Mouse (Mus musculus) neural tube, embryonic 14.5 days (tissue): ENCODE data around the gene Ptger3. TPM values are rescaled to one million over a fixed set of nuclear protein-coding genes. Genes with fewer than 3 reads are reported as not detected.
A peak's percentile ranks its signal among the peaks of the same experiment; 100 is the strongest.

ENCODE experiments used
- ATAC-seq: fragments of 200-750 bp; cut with Nextera tagmentation; 2 replicates; pipeline ENCODE4 v1.8.0; 2017; ENCODE audit warnings: low read depth, mild to moderate bottlenecking, moderate TSS enrichment, moderate library complexity
- H3K27ac ChIP-seq: fragments of 300-500 bp; sonication (generic); 2 replicates; pipeline ENCODE4 v1.5.1; 2014; ENCODE audit warnings: low read depth, mild to moderate bottlenecking, control low read depth, low read length, moderate library complexity, mixed read lengths
- H3K27me3 ChIP-seq: fragments of 300-500 bp; sonication (generic); 2 replicates; pipeline ENCODE4 v1.6.1; 2014; ENCODE audit warnings: low read length; ENCODE audit not compliant: control insufficient read depth, insufficient read depth
- H3K36me3 ChIP-seq: fragments of 300-500 bp; sonication (generic); 2 replicates; pipeline ENCODE4 v1.6.1; 2014; ENCODE audit warnings: low read length, mixed read lengths; ENCODE audit not compliant: control insufficient read depth, insufficient read depth
- H3K4me1 ChIP-seq: fragments of 300-500 bp; sonication (generic); 2 replicates; pipeline ENCODE4 v1.6.1; 2014; ENCODE audit warnings: low read length; ENCODE audit not compliant: control insufficient read depth, insufficient read depth
- H3K4me2 ChIP-seq: fragments of 300-500 bp; sonication (generic); 2 replicates; pipeline ENCODE4 v1.6.1; 2014; ENCODE audit warnings: mild to moderate bottlenecking, low read depth, low read length, control low read depth
- H3K4me3 ChIP-seq: fragments of 300-500 bp; sonication (generic); 2 replicates; pipeline ENCODE4 v1.5.1; 2014; ENCODE audit warnings: low read depth, low read length, control low read depth, mixed read lengths
- H3K9ac ChIP-seq: fragments of 300-500 bp; sonication (generic); replicated peaks from 2 replicates; pipeline ENCODE4 v1.6.1; 2014; ENCODE audit warnings: low read depth, mild to moderate bottlenecking, control low read depth, low read length, mixed read lengths
- H3K9me3 ChIP-seq: fragments of 300-500 bp; sonication (generic); 2 replicates; pipeline ENCODE4 v1.6.1; 2016; ENCODE audit warnings: low read length; ENCODE audit not compliant: control insufficient read depth
- WGBS: fragments of 180-500 bp; shearing (Covaris S2); extraction: QIAGEN DNeasy Blood & Tissue Kit; methylation state at CpG from one replicate; pipeline ENCODE4 v1.1.7; 2014; 5-methylcytosine and 5-hydroxymethylcytosine counted together
- polyA plus RNA-seq: library from polyadenylated mRNA; unstranded; fragments of >200 nt; fragmentation: Nextera tagmentation; extraction: Ambion mirVana; gene quantifications from 2 replicates; pipeline ENCODE4 v1.2.1, GENCODE M21; 2014

Gene Ptger3
- 6.2 and 8.6 TPM in 2 replicates for polyA plus RNA-seq

DNA sequence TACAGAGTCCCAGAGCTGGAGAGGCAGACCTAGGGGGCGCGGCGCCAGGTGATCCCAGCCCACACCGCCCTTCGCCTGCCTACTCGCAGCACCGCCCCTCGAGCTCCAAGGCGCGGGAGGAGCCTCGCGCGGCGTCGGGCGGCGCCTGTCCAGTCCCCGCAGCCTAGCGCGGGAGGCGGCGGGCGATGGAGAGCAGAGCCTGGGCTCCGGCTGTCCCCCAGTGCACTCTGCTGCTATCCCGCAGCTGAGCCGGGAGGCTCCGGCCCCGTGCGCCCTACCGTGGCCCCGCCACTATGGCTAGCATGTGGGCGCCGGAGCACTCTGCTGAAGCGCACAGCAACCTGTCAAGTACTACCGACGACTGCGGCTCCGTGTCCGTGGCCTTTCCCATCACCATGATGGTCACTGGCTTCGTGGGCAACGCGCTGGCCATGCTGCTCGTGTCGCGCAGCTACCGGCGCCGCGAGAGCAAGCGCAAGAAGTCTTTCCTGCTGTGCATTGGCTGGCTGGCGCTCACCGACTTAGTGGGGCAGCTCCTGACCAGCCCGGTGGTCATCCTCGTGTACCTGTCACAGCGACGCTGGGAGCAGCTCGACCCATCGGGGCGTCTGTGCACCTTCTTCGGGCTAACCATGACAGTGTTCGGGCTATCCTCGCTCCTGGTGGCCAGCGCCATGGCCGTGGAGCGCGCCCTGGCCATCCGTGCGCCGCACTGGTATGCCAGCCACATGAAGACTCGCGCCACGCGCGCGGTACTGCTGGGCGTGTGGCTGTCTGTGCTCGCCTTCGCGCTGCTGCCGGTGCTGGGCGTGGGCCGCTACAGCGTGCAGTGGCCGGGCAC lies at the start of gene Ptger3:
TSS of gene Ptger3 (plus strand) at position 168 of the 841 bp plus-strand sequence.
- Histone ChIP-seq H3K27me3 (peaks cover 17% of the 10 kb centered on the region), H3K27ac (no peak within 1 kb of the TSS), H3K4me3 (peak within 1 kb of the TSS; percentile 44), H3K4me1 (0 out of 2 replicates have a peak, but pooled peaks cover 6% of the 10 kb centered on the region), H3K9ac (peak within 1 kb of the TSS; percentile 32), H3K36me3 (no peaks in the 10 kb centered on the region), H3K4me2 (peak within 1 kb of the TSS; percentile 88), H3K9me3 (no peaks in the 10 kb centered on the region)
- WGBS = 2% methylated on average over 83 of the region's 84 CpGs
- ATAC-seq = peak; percentile 75

DNA sequence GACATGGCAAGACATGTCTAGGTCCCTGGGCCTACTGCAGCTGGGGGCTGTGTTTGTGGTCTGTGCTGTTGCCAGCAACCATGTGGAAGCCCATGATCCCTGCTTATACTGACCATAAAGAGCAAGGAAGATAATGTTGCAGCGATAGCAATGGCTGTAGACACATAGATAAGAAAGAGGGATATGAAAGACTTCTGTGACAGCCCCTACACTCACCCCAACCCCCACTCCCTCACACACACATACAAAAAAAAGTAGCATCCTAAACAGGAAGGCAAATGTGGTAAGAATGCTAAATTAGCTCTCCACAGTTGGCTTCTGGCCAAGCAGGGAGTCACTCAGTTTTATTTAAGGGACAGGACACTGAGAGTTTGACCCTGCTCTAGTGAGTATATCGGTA lies 48.7 kb upstream of the Ptger3 start:
- H3K4me2 ChIP-seq = no peak overlapping the region
- no peaks in the 10 kb centered on the region for H3K9me3 ChIP-seq
- no peaks in the 10 kb centered on the region for H3K4me1 ChIP-seq
- H3K27ac ChIP-seq = no peak overlapping the region
- no peak overlapping the region for H3K4me3 ChIP-seq
- H3K9ac ChIP-seq = no peak overlapping the region
- H3K36me3 ChIP-seq = no peaks in the 10 kb centered on the region
- no peak for ATAC-seq
- 58% methylated on average over 2 of the region's 2 CpGs for WGBS
- H3K27me3 ChIP-seq = no peaks in the 10 kb centered on the region

DNA sequence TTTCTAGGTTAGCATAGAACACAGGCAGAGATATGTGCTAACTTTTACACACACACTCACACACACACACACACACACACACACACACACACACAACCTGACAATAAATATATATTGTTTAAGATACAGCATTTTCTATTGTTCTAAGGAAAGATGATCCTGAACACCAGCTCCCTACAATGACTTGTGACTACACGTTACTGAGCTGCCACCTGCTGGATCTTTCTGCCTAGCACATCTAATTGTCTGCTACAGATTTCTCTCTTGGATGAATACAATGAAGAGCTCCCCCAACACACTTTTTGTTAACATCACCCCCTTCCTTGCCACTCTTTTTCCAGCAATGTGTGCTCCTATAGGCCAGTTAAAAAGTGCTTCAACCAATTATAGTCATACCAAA lies 46.3 kb upstream of the Ptger3 start:
- no peaks in the 10 kb centered on the region for H3K9me3 ChIP-seq
- H3K4me2 ChIP-seq = no peak overlapping the region
- H3K27me3 ChIP-seq = no peaks in the 10 kb centered on the region; the same call in 1 of the 2 replicates
- no peak overlapping the region for H3K9ac ChIP-seq
- 4% methylated on average over 1 of the region's 1 CpGs for WGBS
- H3K4me1 ChIP-seq = no peaks in the 10 kb centered on the region
- peak; percentile 88 for ATAC-seq
- H3K4me3 ChIP-seq = no peak overlapping the region
- no peaks in the 10 kb centered on the region for H3K36me3 ChIP-seq
- H3K27ac ChIP-seq = no peak overlapping the region

DNA sequence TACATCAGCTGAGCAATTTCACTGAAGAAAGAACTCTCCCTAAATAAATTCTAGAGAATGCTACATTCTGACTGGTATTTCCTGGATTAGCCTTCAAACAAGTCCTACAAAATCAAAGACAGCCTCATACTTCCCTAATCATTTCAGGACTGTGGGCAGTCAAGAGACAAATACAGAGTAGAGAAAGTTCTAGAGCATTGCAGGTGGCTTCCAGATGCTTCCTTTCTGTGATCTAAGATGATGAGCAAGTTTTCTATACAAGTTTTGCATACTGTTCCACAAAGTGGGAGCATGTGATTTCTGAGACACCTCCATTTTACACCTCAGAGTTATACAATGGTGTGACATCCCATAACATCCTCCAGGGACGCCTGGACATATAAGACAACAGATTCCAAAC lies 42.9 kb upstream of the Ptger3 start:
- Histone ChIP-seq H3K27ac (no peak overlapping the region), H3K9me3 (no peaks in the 10 kb centered on the region), H3K27me3 (no peaks in the 10 kb centered on the region; the same call in 1 of the 2 replicates), H3K9ac (no peak overlapping the region), H3K4me3 (no peak overlapping the region), H3K4me2 (no peak overlapping the region), H3K4me1 (no peaks in the 10 kb centered on the region), H3K36me3 (no peaks in the 10 kb centered on the region)
- 46% methylated on average over 1 of the region's 1 CpGs for WGBS
- ATAC-seq = no peak

DNA sequence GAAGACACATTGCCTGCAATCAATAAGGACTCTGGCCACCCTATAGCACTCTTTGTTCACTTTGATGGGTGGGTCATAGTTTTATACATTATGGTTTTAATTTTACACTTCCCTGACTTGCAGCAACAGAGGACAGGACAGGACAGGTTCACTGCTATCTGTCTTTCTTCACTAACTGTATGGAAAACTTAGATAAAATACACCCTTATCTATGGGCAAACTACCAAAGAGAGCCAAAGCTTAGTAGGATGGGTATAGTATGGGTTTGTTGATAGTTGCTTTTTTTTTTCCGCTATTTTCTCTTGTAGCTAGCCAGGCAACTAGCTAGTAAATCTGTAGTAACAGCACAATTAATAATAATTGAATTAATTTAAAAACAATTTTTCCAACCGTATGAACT lies 35.1 kb upstream of the Ptger3 start:
- peaks cover 24% of the 10 kb centered on the region for H3K27me3 ChIP-seq
- no peaks in the 10 kb centered on the region for H3K9me3 ChIP-seq
- no peak overlapping the region for H3K4me3 ChIP-seq
- H3K9ac ChIP-seq = no peak overlapping the region
- no peak overlapping the region for H3K27ac ChIP-seq
- no peak for ATAC-seq
- H3K4me1 ChIP-seq = peaks cover 10% of the 10 kb centered on the region; the same call in 1 of the 2 replicates
- H3K4me2 ChIP-seq = no peak overlapping the region
- 84% methylated on average over 2 of the region's 2 CpGs for WGBS
- no peaks in the 10 kb centered on the region for H3K36me3 ChIP-seq

DNA sequence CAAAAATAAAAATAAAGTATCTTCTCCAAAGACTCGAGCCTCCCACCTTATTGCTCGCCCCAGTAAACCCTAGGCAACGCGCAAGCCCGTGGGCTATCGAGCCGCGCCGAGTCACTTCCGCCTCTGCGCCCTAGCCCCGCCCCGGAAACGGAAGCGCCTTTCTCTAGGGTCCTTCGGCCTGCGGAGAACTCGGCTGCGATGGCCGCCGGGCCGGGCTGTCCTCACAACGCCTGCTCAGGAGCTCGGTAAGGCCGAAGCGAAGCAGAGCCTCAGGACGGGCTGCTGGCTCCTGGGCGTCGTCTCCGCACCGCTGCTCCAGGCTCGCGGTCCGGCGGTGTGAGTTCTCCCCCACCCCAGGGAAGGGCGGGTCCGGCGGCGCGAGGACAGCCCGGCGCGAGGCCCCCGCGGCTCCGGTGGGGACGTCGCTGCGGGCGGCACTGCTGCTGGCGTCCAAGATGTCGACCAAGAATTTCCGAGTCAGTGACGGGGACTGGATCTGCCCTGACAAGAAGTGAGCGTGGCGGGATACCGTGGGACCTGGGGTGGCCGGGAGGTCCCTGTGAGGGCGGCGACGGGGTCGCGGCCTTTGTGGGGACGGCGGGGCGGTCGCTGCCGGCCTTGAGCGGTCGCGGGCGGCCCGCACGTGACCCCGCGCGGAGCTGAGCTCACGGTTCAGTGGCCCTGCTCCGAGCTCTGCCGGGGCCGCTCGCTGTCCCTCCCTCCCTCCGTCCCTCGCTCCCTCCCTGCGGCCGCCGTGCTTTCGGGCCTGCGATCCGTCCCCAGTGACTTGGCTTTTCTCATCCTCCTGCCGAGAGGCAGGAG lies 32.5 kb upstream of the Ptger3 start, which contains the start of gene Zranb2:
TSS of gene Zranb2 (plus strand) at position 197 of the 822 bp plus-strand sequence.
- H3K9ac ChIP-seq = peak within 1 kb of the TSS; percentile 82
- peaks cover 10% of the 10 kb centered on the region; the same call in 1 of the 2 replicates for H3K4me1 ChIP-seq
- ATAC-seq = peak; percentile 98
- H3K27ac ChIP-seq = peak within 1 kb of the TSS; percentile 93
- H3K4me3 ChIP-seq = peak within 1 kb of the TSS; percentile 60
- peaks cover 5% of the 10 kb centered on the region; the same call in 1 of the 2 replicates for H3K36me3 ChIP-seq
- H3K4me2 ChIP-seq = peak within 1 kb of the TSS; percentile 88
- under 1% methylated on average over 86 of the region's 91 CpGs for WGBS
- H3K27me3 ChIP-seq = peaks cover 24% of the 10 kb centered on the region
- no peaks in the 10 kb centered on the region for H3K9me3 ChIP-seq

DNA sequence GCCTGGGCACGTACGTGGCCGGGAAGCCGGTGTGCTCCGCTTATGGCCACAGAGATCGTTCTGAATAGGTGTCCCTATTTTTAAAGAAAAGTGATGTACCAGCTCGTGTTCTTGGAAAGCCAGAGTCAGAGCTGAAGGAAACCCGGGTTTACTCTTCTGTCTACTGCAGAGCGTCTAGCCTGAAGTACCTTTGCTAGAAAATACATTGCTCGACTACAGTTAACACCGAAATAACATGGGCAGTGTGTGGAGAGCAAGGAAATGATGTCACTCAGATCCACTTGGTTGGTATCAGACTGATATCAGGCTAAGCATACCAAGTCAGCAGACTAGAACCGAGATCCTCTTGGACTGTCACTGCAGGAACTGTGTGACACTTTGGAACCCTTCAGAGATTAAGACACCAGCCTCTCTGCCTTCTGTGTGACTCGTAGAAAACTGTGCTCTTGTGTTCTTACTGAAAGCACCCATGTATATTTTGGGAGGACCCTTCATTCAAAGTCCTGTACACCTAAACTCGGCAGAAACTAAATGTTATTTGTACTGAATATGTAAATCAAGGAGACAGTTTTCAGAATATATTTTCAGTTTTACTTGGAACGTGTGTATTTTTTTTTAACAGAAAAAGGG lies 31.8 kb upstream of the Ptger3 start:
- WGBS = 3% methylated on average over 15 of the region's 15 CpGs
- ATAC-seq = peak; percentile 7; the same call in 1 of the 2 replicates
- peak overlapping the region; percentile 82 for H3K9ac ChIP-seq

DNA sequence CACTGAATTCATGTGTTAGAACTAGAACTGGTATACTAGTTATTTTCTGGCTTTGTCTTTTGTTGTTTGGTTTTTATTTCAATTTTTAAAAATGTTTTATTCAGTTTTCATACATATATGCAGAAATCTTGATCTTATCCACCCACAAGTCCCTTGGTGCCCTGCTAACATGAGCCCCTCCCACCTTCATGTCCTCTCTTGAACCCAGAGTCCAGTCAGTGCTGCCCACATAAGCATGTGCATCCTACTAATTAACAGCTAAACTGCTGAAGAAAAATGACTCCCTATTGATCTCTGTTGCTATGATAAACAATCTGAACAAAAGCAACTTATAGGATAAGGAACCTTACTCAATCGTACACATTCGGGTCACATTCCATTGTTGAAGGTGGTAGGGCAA lies 17.4 kb upstream of the Ptger3 start:
- H3K4me2 ChIP-seq = no peak overlapping the region
- no peak overlapping the region for H3K9ac ChIP-seq
- H3K4me1 ChIP-seq = no peaks in the 10 kb centered on the region
- no peak overlapping the region for H3K4me3 ChIP-seq
- ATAC-seq = no peak
- peaks cover 45% of the 10 kb centered on the region for H3K36me3 ChIP-seq
- no peaks in the 10 kb centered on the region for H3K27me3 ChIP-seq
- no peaks in the 10 kb centered on the region for H3K9me3 ChIP-seq
- no peak overlapping the region for H3K27ac ChIP-seq
- WGBS = 100% methylated on average over 2 of the region's 2 CpGs

More for the DNA sequence above, 31.8 kb upstream of the Ptger3 start:
- H3K4me3 ChIP-seq = peak overlapping the region; percentile 60
- peak overlapping the region; percentile 93 for H3K27ac ChIP-seq
- H3K4me2 ChIP-seq = peak overlapping the region; percentile 88
- no peaks in the 10 kb centered on the region for H3K9me3 ChIP-seq
- peaks cover 24% of the 10 kb centered on the region for H3K27me3 ChIP-seq
- H3K4me1 ChIP-seq = peaks cover 10% of the 10 kb centered on the region; the same call in 1 of the 2 replicates
- peaks cover 12% of the 10 kb centered on the region; the same call in 1 of the 2 replicates for H3K36me3 ChIP-seq
